In the genomic region with DNA sequence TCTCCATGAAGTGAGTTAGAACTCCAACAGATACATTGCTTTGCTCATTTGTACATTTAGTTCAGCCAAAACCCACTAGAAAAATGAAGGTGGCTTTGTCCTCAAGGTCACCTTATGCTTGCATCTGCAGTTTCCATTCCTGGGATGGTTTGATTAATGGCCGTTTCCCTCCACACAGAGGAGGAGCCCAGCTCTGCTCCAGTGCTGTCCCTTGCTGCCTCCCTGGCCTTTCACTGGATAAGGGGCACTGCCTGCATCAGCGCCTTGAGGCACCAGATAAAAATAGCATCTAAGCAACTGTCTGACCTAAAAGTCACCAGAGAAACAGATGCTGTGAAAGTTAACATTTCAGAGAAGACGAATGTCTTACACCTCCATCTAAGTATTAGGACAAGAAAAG, we compare ENCODE assay signal across 9 mouse cellular contexts. TPM values are rescaled to one million over a fixed set of nuclear protein-coding genes. Genes with fewer than 3 reads are reported as not detected.
DNase-seq lines count a peak whose midpoint lies in the region; ATAC-seq lines count a peak whose summit lies in the region.
"Had no signal": no experiment of that assay in that cellular context is flagged by ENCODE, and none has a peak within 500 bp of the region (broad histone marks: within the 10 kb centered on the region; RNA-seq: fewer than 3 reads in every experiment).

No protein-coding gene starts in this region.

- DNase-seq in heart, adult 11 months, result peak; percentile 92
- no peak for DNase-seq in heart, adult 18-20 months
- peak; percentile 75 for DNase-seq in embryo, embryonic 10 days (ENCODE audit: low spot score)
- peak; percentile 37 for DNase-seq in midbrain, embryonic 14.5 days
- no peak for DNase-seq in yolk sac, embryonic 10.5 days (ENCODE audit: low spot score)
- DNase-seq in thymus, adult 18-20 months, result no peak

- H3K9ac ChIP-seq in hindbrain, embryonic 16.5 days (ENCODE audit: low read depth, low read length), result peak overlapping the region; percentile 11; the same call in 1 of the 2 replicates
- no peak overlapping the region; the same call in 1 of the 2 replicates for H3K9ac ChIP-seq in midbrain, embryonic 14.5 days (replicated peaks; ENCODE audit: low read length)

- no peaks in the 10 kb centered on the region for H3K27me3 ChIP-seq in hindbrain, embryonic 16.5 days (replicated peaks; ENCODE audit: control insufficient read depth, insufficient read depth, low read length)
- peaks cover 7% of the 10 kb centered on the region; the same call in 1 of the 2 replicates for H3K27me3 ChIP-seq in midbrain, embryonic 14.5 days (ENCODE audit: control insufficient read depth, insufficient read depth, low read length)

- peak overlapping the region; percentile 25 for H3K4me3 ChIP-seq in hindbrain, embryonic 16.5 days (ENCODE audit: low read length)
- peak overlapping the region; percentile 21; the same call in 1 of the 2 replicates for H3K4me3 ChIP-seq in midbrain, embryonic 14.5 days (replicated peaks; ENCODE audit: low read depth, low read length)

- H3K27ac ChIP-seq in hindbrain, embryonic 16.5 days (ENCODE audit: low read depth, low read length), result peak overlapping the region; percentile 83
- peak overlapping the region; percentile 74 for H3K27ac ChIP-seq in midbrain, embryonic 14.5 days (replicated peaks; ENCODE audit: low read depth, low read length)

- H3K4me1 ChIP-seq in hindbrain, embryonic 16.5 days (ENCODE audit: control insufficient read depth, insufficient read depth, low read depth, low read length), result peaks cover 43% of the 10 kb centered on the region
- H3K4me1 ChIP-seq in midbrain, embryonic 14.5 days (ENCODE audit: control insufficient read depth, insufficient read depth, low read length), result peaks cover 55% of the 10 kb centered on the region

- H3K36me3 ChIP-seq in hindbrain, embryonic 16.5 days (ENCODE audit: control insufficient read depth, insufficient read depth, low read length), result no peaks in the 10 kb centered on the region
- H3K36me3 ChIP-seq in midbrain, embryonic 14.5 days (ENCODE audit: control insufficient read depth, insufficient read depth, low read length), result no peaks in the 10 kb centered on the region

- H3K4me2 ChIP-seq in hindbrain, embryonic 16.5 days (ENCODE audit: low read length), result peak overlapping the region; percentile 53
- H3K4me2 ChIP-seq in midbrain, embryonic 14.5 days (ENCODE audit: low read length), result peak overlapping the region; percentile 53

- ATAC-seq in hindbrain, embryonic 16.5 days, result no peak
- ATAC-seq in midbrain, embryonic 14.5 days (ENCODE audit: low FRiP score, low TSS enrichment), result no peak
- no peak for ATAC-seq in inflammation-experienced regulatory T-cells, adult 6 months

- H3K9me3 ChIP-seq in hindbrain, embryonic 16.5 days (ENCODE audit: control insufficient read depth, low read length), result no peaks in the 10 kb centered on the region
- H3K9me3 ChIP-seq in midbrain, embryonic 14.5 days (ENCODE audit: control insufficient read depth, low read length), result no peaks in the 10 kb centered on the region

- WGBS in hindbrain, embryonic 16.5 days, result 14% methylated on average over 3 of the region's 3 CpGs
- WGBS in midbrain, embryonic 14.5 days, result 20% methylated on average over 3 of the region's 3 CpGs

RNA-seq across cellular contexts. Expression of a gene that starts 4.0 kb away (rescaled TPM):
- 100 to 1,000 TPM; 186 to 203 TPM for total RNA-seq in heart, adult 18-20 months (2021)
- polyA plus RNA-seq in hindbrain, embryonic 16.5 days (2015; fragmentation: Nextera tagmentation; extraction: Ambion mirVana), result 481 and 585 TPM in 2 replicates
- 118 and 147 TPM in 2 replicates for polyA plus RNA-seq in midbrain, embryonic 14.5 days (2014; fragmentation: Nextera tagmentation; extraction: Ambion mirVana)
- not detected for polyA plus RNA-seq in inflammation-experienced regulatory T-cells, adult 6 months (2017; shearing (Covaris generic))
- total RNA-seq: hematopoietic stem cell, adult 5-6 weeks had no signal

RNA-seq across cellular contexts. Expression of a gene that starts 32.1 kb away (rescaled TPM):
- not detected for total RNA-seq in heart, adult 18-20 months (2021)
- polyA plus RNA-seq in hindbrain, embryonic 16.5 days (2015; fragmentation: Nextera tagmentation; extraction: Ambion mirVana), result 0.44 TPM in 1 of 2 replicates, not detected in the other
- not detected in 2 replicates for polyA plus RNA-seq in midbrain, embryonic 14.5 days (2014; fragmentation: Nextera tagmentation; extraction: Ambion mirVana)
- not detected for polyA plus RNA-seq in inflammation-experienced regulatory T-cells, adult 6 months (2017; shearing (Covaris generic))
- total RNA-seq: hematopoietic stem cell, adult 5-6 weeks had no signal

Comparison
In these comparisons a context has a peak if more than half of its experiments do, and no peak if none do; other contexts are left out.
1. DNase-seq: peak in heart, adult 11 months (single experiment), embryo, embryonic 10 days (single experiment) and midbrain, embryonic 14.5 days (single experiment); none in heart, adult 18-20 months (0 of 2), yolk sac, embryonic 10.5 days (single experiment) and thymus, adult 18-20 months (0 of 2).
2. RNA of a gene that starts 4.0 kb away (polyA plus RNA-seq): 481 to 585 TPM in hindbrain, embryonic 16.5 days and 118 to 147 TPM in midbrain, embryonic 14.5 days; not detected in inflammation-experienced regulatory T-cells, adult 6 months; every median in the first group is over 100 times any median in the second.